Mouse (Mus musculus) cortical plate, adult 2 months (tissue): Measurements from ENCODE around the gene Zfp598. TPM values are rescaled to one million over a fixed set of nuclear protein-coding genes. Genes with fewer than 3 reads are reported as not detected.
"Not testable (repeated sequence)": the region's sequence is repeated elsewhere in the genome, so short reads cannot be mapped to it uniquely, and the experiment has no call there.

Experiments
- H3K27ac ChIP-seq: fragments of 200-500 bp; 2 replicates; pipeline ENCODE4 v1.5.1; 2012; ENCODE audit warnings: low read length, control low read depth, inconsistent platforms; ENCODE audit not compliant: insufficient read depth
- H3K4me1 ChIP-seq: fragments of 200-500 bp; 2 replicates; pipeline ENCODE4 v1.6.1; 2011; ENCODE audit warnings: low read length; ENCODE audit not compliant: control insufficient read depth, insufficient read depth
- H3K4me3 ChIP-seq: fragments of 200-500 bp; 2 replicates; pipeline ENCODE4 v1.5.1; 2011; ENCODE audit warnings: mild to moderate bottlenecking, low read length, control low read depth; ENCODE audit not compliant: insufficient read depth
- CTCF ChIP-seq: fragments of 200-500 bp; IDR thresholded peaks from 2 replicates; pipeline ENCODE4 v1.5.1; 2011; ENCODE audit warnings: mild to moderate bottlenecking, control low read depth, low read length; ENCODE audit not compliant: insufficient read depth; ENCODE audit errors: extremely low read depth
- POLR2A ChIP-seq: fragments of 200-500 bp; IDR thresholded peaks from 2 replicates; pipeline ENCODE4 v1.6.1; 2011; ENCODE audit warnings: mild to moderate bottlenecking, low read length, control low read depth; ENCODE audit not compliant: insufficient read depth; ENCODE audit errors: extremely low read depth
- polyA plus RNA-seq: library from polyadenylated mRNA; depleted of rRNA; stranded (reverse); fragments of >200 nt; gene quantifications from 2 replicates; pipeline ENCODE4 v1.2.3, GENCODE M21; 2012

Gene Zfp598
- polyA plus RNA-seq, 1 experiment = 53.5 TPM

DNA sequence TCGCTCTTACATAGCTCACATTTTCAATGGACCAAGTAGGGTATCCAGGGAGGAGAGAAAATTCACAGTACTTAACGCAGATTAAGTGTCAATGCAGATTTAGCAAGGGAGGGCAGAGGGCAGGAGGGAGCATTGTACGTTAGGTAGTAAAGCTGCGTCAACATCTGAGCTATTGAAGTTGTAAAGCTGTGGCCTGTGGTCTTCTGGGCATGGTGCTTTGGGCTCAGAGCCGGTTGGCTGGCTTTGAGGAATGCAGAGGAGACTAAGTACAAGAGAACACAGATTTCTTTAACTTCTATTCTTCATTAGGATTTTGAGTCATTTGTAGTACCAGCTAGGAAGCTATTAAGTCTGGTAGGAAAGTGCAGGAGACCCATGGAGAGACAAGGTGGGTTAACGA, 46.1 kb downstream of the Zfp598 start:
- H3K4me1 ChIP-seq = no peaks in the 10 kb centered on the region
- H3K4me3 ChIP-seq = no peak overlapping the region
- no peak overlapping the region for H3K27ac ChIP-seq
- TF ChIP-seq POLR2A = no peak
- no peak for TF ChIP-seq CTCF

DNA sequence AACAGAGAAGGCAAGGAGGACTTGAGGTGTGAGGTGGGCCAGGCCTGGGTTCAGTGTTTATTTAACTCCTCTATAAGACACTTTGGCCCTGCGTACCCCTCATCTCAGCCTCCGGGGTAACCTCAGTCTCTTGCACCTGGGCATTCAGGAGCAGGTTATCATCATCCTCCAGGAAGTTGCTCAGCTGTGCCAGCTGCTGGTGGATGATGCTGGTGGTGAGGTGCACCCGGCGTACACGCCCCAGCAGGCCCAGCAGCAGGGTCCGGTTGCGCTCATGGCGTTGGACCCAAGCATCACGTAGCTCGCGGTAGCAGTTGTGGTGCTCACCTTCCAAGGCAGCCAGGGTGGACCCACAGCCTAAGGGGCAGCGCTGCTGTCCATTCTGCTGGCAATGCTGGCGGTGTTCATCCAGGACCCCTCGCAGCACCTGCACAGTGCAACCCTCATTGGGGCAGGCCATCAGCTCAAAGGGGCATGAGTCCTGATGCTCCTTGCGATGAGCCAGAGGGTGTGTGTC, 46.7 kb downstream of the Zfp598 start:
- H3K4me1 ChIP-seq = no peaks in the 10 kb centered on the region
- H3K27ac ChIP-seq = no peak overlapping the region
- no peak for TF ChIP-seq CTCF
- TF ChIP-seq POLR2A = no peak

DNA sequence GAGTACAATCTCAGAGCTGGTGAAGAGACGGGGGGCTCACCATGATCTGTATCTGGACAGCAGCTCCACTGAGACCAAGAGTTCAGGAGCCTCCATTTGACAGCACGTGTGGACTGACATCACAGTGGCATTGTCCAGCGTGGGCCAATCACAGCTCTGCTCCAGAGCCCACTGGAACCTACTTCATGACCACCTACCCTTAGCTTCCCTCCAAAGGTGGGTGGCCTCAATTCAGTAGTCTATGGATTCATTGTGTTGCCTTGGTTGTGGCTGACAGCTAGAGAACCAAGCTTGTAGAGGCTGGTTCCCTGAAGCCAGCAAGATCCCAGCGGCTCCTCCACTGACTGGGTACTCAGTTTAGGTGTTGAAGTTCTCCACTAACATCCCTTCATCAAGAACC, 48.5 kb downstream of the Zfp598 start, which contains the start of the genes Rnf151 and Rps2:
Gene Rnf151 (minus strand): TSS at position 121 of the 400 bp plus-strand sequence.
Gene Rps2 (plus strand): TSS at position 174 of the 400 bp plus-strand sequence.
- no peak within 1 kb of the TSS for H3K27ac ChIP-seq
- peaks cover 2% of the 10 kb centered on the region; the same call in 1 of the 2 replicates for H3K4me1 ChIP-seq
- TF ChIP-seq CTCF (no peak), POLR2A (no peak)
- H3K4me3 ChIP-seq = no peak within 1 kb of the TSS; the same call in 1 of the 2 replicates

More for the DNA sequence above, 46.7 kb downstream of the Zfp598 start:
- H3K4me3 ChIP-seq = no peak overlapping the region

DNA sequence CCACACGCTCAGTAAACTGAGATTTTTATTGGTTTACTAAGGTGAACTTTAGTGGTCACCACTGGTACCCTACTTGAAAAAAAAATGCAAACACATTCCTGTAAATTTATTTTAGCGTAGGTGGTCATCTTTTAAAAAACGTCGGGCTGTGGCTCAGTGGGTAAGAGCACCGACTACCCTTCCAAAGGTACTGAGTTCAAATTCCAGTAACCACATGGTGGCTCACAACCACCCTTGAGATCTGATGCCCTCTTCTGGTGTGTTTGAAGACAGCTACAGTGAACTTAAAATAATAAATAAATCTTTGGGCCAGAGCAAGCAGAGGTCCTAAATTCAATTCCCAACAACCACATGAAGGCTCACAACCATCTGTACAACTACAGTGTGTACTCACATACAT, 49.5 kb downstream of the Zfp598 start:
- H3K4me3 ChIP-seq = peak overlapping the region; percentile 51
- not testable (repeated sequence) for H3K4me1 ChIP-seq, H3K27ac ChIP-seq

DNA sequence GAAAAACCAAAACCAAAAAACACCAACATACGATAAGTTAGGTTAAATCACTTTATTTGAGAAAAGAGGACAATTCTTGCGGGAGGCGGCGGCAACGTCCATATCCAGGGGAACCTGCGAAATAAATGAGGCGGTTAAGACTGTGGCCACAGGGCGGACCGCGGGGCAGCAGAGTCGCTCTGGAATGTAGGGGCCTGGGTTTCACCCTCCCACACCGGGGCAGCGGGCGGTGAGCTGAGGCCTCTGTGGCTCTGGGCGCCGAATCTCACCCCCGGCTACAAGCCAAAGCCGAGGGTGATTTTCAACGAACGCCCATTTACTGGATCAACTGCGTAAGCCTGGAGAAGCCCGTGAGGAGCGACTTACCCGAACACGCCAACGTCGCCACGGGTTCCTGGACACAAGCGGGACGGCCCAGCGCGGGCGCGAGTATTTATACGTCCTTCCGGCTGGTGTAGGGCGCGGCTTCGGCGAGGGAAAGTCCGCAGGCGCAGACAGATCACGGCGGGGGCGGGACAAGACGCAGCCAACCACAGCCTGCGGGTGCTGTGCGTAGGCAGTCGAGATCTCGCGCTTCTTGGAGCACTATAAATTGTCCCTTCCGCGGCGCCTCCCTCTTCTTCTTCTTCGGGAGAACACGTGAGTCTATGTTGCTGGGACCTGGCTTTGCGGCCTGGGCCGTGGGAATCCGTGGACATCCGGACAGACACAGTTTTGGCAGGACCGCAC, 50.2 kb downstream of the Zfp598 start:
- TF ChIP-seq CTCF = no peak
- TF ChIP-seq POLR2A = peak; percentile 99
- Histone ChIP-seq H3K27ac (no peak overlapping the region), H3K4me1 (peaks cover 5% of the 10 kb centered on the region; the same call in 1 of the 2 replicates)

DNA sequence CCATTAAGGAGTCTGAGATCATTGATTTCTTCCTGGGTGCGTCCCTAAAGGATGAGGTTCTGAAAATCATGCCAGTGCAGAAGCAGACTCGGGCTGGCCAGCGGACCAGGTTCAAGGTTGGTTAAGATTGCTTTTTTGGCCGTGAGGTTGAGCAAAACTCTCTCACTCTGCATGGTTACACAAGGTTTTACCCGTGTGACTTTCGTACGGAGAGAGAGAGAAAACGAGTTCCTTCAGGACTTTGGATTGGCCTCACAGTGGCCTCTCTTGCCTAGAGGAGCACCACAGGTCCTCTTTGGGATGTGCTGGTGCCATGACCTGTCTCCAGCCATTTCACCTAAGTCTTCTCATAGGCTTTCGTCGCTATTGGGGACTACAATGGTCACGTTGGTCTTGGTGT, 51.1 kb downstream of the Zfp598 start:
- peak overlapping the region; percentile 51 for H3K4me3 ChIP-seq
- H3K4me1 ChIP-seq, H3K27ac ChIP-seq: not testable (repeated sequence)

More for the DNA sequence above, 50.2 kb downstream of the Zfp598 start:
- H3K4me3 ChIP-seq = peak overlapping the region; percentile 51

DNA sequence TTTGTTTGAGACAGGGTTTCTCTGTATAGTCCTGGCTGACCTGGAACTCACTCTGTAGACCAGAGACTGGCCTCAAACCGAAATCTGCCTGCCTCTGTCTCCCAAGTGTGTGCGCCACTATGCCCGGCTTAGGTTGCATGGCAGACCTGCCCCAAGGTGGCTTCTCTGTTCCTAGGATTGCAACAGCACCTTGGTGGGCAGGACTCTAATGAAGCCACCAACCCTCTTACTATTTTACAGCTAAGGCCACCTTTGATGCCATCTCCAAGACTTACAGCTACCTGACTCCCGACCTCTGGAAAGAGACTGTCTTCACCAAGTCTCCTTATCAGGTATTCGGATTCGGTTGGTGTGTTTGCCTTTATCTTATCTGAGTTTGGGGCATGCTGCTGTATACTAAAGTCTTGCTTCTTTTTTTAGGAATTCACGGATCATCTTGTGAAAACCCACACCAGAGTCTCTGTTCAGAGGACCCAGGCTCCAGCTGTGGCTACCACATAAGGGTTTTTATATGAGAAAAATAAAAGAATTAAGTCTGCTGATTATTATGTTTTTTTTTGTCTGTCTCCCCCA, 52.0 kb downstream of the Zfp598 start:
- not testable (repeated sequence) for H3K27ac ChIP-seq, H3K4me1 ChIP-seq
- 0 out of 2 replicates have a peak, but pooled peaks have one; percentile 31 for TF ChIP-seq POLR2A
- H3K4me3 ChIP-seq = 0 out of 2 replicates have a peak overlapping the region, but pooled peaks have one; percentile 51

DNA sequence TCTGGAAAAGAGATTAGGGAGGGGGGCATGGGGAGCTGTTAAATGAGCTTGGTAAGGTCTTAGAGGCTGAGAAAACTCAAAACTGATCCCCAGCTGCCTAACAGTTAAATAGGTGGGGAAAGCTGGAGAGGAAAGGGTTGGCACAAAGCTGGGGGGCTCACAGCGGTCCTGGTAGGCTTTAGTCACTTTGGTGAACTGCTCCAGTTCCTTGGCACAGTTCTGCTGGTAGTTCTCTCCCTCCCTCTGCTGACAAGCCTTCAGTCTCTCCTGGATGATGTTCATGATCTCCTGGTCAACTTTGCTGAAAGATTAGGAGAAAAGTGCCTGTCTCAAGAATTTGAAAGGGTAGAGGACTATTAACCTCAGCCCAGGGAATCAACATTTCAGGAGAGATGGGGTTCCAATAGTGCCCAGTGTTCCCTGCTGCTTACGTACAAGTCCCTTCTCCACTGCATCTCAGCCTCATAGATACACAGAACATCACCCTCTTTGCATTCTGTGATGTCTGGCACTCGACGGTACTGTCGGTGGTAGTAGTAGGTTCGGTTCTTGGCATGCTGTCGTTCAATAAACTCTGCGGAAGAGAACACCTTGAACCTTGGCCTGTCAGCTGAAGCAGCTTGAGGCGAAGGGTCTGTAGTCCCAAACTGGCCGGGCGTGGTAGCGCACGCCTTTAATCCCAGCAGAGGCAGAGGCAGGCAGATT, 52.9 kb downstream of the Zfp598 start:
- H3K4me1 ChIP-seq = peaks cover 5% of the 10 kb centered on the region; the same call in 1 of the 2 replicates
- no peak overlapping the region for H3K27ac ChIP-seq
- H3K4me3 ChIP-seq = no peak overlapping the region
- TF ChIP-seq POLR2A (0 out of 2 replicates have a peak, but pooled peaks have one; percentile 1), CTCF (no peak)

DNA sequence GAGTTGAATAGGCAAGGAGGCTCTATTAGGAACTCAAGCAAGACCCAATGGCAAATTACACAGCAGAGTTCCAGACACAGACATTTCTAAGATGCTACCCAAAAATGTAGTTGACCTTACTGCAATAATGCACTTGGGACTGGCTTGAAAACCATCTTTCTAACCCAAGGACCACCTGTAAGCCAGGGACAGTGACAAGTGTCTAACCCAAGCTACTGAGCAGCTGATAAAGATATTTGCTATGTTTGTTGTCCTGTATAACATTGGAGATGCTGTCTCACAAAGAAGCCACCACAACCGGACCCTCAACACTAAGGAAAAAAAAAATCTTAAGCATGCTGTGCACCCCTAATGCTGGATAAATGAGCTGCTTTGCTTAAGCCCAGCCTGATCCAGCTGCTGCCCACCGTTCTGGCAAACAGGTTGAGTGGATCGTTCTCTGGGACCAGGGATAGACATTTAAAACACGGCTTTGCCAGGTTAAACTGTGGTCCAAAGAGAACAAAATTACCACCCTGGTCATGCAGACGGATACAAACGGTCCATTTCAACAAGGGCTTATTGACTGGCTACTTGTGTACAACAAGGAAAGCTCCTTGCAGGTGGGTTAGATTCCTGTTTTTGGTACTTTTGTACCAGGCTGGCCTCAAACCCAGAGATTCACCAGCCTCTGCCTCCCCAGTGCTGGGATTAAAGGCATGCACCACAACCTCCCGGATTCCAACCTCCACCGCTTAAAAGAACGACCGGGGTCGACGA, 53.8 kb downstream of the Zfp598 start:
- no peak for TF ChIP-seq POLR2A
- Histone ChIP-seq H3K4me3 (peak overlapping the region; percentile 68), H3K4me1 (peaks cover 5% of the 10 kb centered on the region; the same call in 1 of the 2 replicates), H3K27ac (no peak overlapping the region)
